Mouse (Mus musculus): ENCODE measurements around the gene Gm28048. TPM values are rescaled to one million over a fixed set of nuclear protein-coding genes. Genes with fewer than 3 reads are reported as not detected.

The Gm28048 gene
- polyA plus RNA-seq, 1 experiment from 2014 or later, result 3.2 TPM

DNA sequence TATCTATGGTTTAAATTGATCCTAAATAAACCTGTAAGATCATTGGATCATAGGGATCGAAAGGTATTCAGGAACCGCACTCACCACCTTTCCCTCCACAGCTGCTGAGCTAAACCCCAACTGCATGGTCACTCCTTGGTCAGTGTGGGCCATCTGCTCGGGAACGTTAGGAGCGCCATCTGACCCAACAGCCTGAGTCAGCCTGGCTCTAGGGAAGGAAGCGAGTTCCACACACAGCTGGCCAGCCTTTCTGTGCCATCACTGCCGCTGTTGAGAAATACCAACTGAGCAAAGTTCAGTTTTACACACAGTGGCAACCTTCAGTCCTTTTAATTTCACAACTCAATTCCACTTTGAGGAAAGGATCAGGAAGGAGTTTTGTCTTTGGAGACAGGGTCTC is 90.0 kb downstream of the Gm28048 start:
- no peak overlapping the region for H3K4me2 ChIP-seq (replicated peaks)
- no peak overlapping the region for H3K27ac ChIP-seq
- 92% methylated on average over 7 of the region's 7 CpGs for WGBS
- H3K27me3 ChIP-seq (ENCODE audit: control insufficient read depth, insufficient read depth, low read length), result no peaks in the 10 kb centered on the region
- H3K36me3 ChIP-seq (replicated peaks; ENCODE audit: control insufficient read depth, insufficient read depth), result no peaks in the 10 kb centered on the region
- DNase-seq (ENCODE audit: low spot score) (no peak), ATAC-seq (ENCODE audit: low FRiP score) (no peak)
- no peaks in the 10 kb centered on the region for H3K9me3 ChIP-seq (ENCODE audit: control insufficient read depth, low read length)
- no peak overlapping the region for H3K9ac ChIP-seq
- H3K4me3 ChIP-seq (replicated peaks; ENCODE audit: low read length), result no peak overlapping the region
- no peaks in the 10 kb centered on the region for H3K4me1 ChIP-seq (replicated peaks; ENCODE audit: control insufficient read depth, insufficient read depth, low read length)

- no peak for ATAC-seq (ENCODE audit: low FRiP score)
- H3K27me3 ChIP-seq (ENCODE audit: control insufficient read depth, insufficient read depth, low read length), result no peaks in the 10 kb centered on the region
- H3K4me2 ChIP-seq (replicated peaks), result no peak overlapping the region
- no peak overlapping the region for H3K27ac ChIP-seq
- no peaks in the 10 kb centered on the region for H3K9me3 ChIP-seq (ENCODE audit: control insufficient read depth, low read length)
- WGBS, result 80% methylated on average over 9 of the region's 9 CpGs
- H3K9ac ChIP-seq, result no peak overlapping the region
- H3K4me3 ChIP-seq (replicated peaks; ENCODE audit: low read length), result no peak overlapping the region
- H3K4me1 ChIP-seq (replicated peaks; ENCODE audit: control insufficient read depth, insufficient read depth, low read length), result no peaks in the 10 kb centered on the region
- no peak for DNase-seq (ENCODE audit: low spot score)
- H3K36me3 ChIP-seq (replicated peaks; ENCODE audit: control insufficient read depth, insufficient read depth), result no peaks in the 10 kb centered on the region
Measured at GRCm38 (mm10) chr11:22891242-22891641, 90.6 kb downstream of the Gm28048 start.

DNA sequence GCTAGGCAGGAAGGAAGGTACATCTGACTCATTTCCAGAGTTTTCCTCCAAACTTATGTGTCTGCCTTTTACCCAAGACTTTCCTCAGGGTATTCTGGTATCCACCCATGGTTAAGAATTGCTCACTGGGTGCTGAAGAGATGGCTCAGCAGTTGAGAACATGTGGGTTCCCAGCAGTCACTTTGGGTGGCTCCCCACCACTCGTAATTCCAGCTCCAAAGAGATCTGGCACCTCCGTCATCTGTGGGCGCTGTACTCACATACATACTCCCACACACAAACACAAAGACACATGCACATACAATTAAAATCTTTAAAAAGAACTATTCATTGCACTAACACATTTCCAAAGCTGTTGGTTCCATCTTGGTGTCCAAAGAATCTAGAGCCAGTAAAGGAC is 92.7 kb downstream of the Gm28048 start:
- no peak overlapping the region for H3K9ac ChIP-seq
- 96% methylated on average over 3 of the region's 3 CpGs for WGBS
- no peaks in the 10 kb centered on the region for H3K9me3 ChIP-seq (ENCODE audit: control insufficient read depth, low read length)
- ATAC-seq (ENCODE audit: low FRiP score) (no peak), DNase-seq (ENCODE audit: low spot score) (no peak)
- H3K4me1 ChIP-seq (replicated peaks; ENCODE audit: control insufficient read depth, insufficient read depth, low read length), result no peaks in the 10 kb centered on the region
- H3K4me3 ChIP-seq (replicated peaks; ENCODE audit: low read length), result no peak overlapping the region
- H3K4me2 ChIP-seq (replicated peaks), result no peak overlapping the region
- H3K36me3 ChIP-seq (replicated peaks; ENCODE audit: control insufficient read depth, insufficient read depth), result no peaks in the 10 kb centered on the region
- H3K27me3 ChIP-seq (ENCODE audit: control insufficient read depth, insufficient read depth, low read length), result no peaks in the 10 kb centered on the region
- H3K27ac ChIP-seq, result no peak overlapping the region

GRCm38 (mm10) chr11:22886991-22887390 is 94.9 kb downstream of the Gm28048 start:
- H3K4me1 ChIP-seq (replicated peaks; ENCODE audit: control insufficient read depth, insufficient read depth, low read length), result no peaks in the 10 kb centered on the region
- ATAC-seq (ENCODE audit: low FRiP score) (no peak), DNase-seq (ENCODE audit: low spot score) (no peak)
- no peaks in the 10 kb centered on the region for H3K27me3 ChIP-seq (ENCODE audit: control insufficient read depth, insufficient read depth, low read length)
- no peak overlapping the region for H3K4me3 ChIP-seq (replicated peaks; ENCODE audit: low read length)
- no peak overlapping the region for H3K27ac ChIP-seq
- no peak overlapping the region for H3K4me2 ChIP-seq (replicated peaks)
- H3K9ac ChIP-seq, result no peak overlapping the region
- H3K36me3 ChIP-seq (replicated peaks; ENCODE audit: control insufficient read depth, insufficient read depth), result no peaks in the 10 kb centered on the region
- no peaks in the 10 kb centered on the region for H3K9me3 ChIP-seq (ENCODE audit: control insufficient read depth, low read length)
- WGBS, result 85% methylated on average over 4 of the region's 4 CpGs

DNA sequence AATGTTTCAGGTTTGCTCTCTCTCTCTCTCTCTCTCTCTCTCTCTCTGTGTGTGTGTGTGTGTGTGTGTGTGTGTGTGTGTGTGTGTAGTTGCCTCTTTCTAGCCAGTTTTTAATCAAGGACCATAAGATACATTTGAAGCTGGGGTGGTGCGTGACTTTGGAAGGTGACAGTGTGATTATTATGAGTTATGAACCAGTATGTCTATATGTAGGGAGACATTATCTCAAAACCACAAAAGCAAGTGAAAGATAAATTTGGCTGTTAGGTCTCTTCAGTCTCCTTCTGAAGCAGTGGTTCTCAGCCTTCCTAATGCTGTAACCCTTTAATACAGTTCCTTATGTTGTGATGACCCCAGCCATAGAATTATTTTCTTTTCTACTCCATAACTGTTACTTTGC is 96.5 kb downstream of the Gm28048 start:
- ATAC-seq (ENCODE audit: low FRiP score) (no peak), DNase-seq (ENCODE audit: low spot score) (no peak)
- Histone ChIP-seq H3K9ac (no peak overlapping the region), H3K4me3 (replicated peaks; ENCODE audit: low read length) (no peak overlapping the region), H3K27ac (no peak overlapping the region), H3K4me1 (replicated peaks; ENCODE audit: control insufficient read depth, insufficient read depth, low read length) (no peaks in the 10 kb centered on the region), H3K4me2 (replicated peaks) (no peak overlapping the region), H3K9me3 (ENCODE audit: control insufficient read depth, low read length) (no peaks in the 10 kb centered on the region), H3K27me3 (ENCODE audit: control insufficient read depth, insufficient read depth, low read length) (no peaks in the 10 kb centered on the region), H3K36me3 (replicated peaks; ENCODE audit: control insufficient read depth, insufficient read depth) (no peaks in the 10 kb centered on the region)
- WGBS, result 97% methylated on average over 1 of the region's 1 CpGs

DNA sequence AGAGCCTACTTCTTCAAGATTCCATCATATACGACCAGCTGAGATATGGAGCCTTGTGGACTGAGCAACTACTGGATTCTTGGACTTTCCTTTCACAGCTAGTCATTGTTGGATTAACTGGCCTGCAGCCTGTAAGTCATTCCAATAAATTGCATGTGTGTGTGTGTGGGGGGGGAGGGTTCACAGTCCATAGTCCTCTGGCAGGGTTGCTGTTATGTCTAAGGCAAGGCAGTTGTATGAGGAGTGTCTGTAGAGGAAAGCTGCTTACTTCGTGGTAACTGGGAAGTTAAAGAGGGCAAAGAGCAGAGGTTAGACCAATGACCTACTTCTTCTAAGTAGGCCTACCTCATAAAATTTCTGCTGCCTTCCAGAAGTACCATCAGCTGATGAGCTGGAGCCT is 98.2 kb downstream of the Gm28048 start:
- Histone ChIP-seq H3K9ac (no peak overlapping the region), H3K36me3 (replicated peaks; ENCODE audit: control insufficient read depth, insufficient read depth) (no peaks in the 10 kb centered on the region), H3K9me3 (ENCODE audit: control insufficient read depth, low read length) (no peaks in the 10 kb centered on the region), H3K27ac (no peak overlapping the region), H3K27me3 (ENCODE audit: control insufficient read depth, insufficient read depth, low read length) (no peaks in the 10 kb centered on the region), H3K4me1 (replicated peaks; ENCODE audit: control insufficient read depth, insufficient read depth, low read length) (no peaks in the 10 kb centered on the region), H3K4me2 (replicated peaks) (no peak overlapping the region), H3K4me3 (replicated peaks; ENCODE audit: low read length) (no peak overlapping the region)
- 88% methylated on average over 2 of the region's 2 CpGs for whole genome bisulfite sequencing
- ATAC-seq (ENCODE audit: low FRiP score) (no peak), DNase-seq (ENCODE audit: low spot score) (no peak)

- Histone ChIP-seq H3K4me3 (replicated peaks; ENCODE audit: low read length) (no peak overlapping the region), H3K27ac (no peak overlapping the region), H3K4me1 (replicated peaks; ENCODE audit: control insufficient read depth, insufficient read depth, low read length) (no peaks in the 10 kb centered on the region), H3K9ac (no peak overlapping the region), H3K9me3 (ENCODE audit: control insufficient read depth, low read length) (no peaks in the 10 kb centered on the region), H3K27me3 (ENCODE audit: control insufficient read depth, insufficient read depth, low read length) (no peaks in the 10 kb centered on the region), H3K4me2 (replicated peaks) (no peak overlapping the region), H3K36me3 (replicated peaks; ENCODE audit: control insufficient read depth, insufficient read depth) (no peaks in the 10 kb centered on the region)
- ATAC-seq (ENCODE audit: low FRiP score) (no peak), DNase-seq (ENCODE audit: low spot score) (no peak)
Measured at GRCm38 (mm10) chr11:22882926-22883325, 99.0 kb downstream of the Gm28048 start.

DNA sequence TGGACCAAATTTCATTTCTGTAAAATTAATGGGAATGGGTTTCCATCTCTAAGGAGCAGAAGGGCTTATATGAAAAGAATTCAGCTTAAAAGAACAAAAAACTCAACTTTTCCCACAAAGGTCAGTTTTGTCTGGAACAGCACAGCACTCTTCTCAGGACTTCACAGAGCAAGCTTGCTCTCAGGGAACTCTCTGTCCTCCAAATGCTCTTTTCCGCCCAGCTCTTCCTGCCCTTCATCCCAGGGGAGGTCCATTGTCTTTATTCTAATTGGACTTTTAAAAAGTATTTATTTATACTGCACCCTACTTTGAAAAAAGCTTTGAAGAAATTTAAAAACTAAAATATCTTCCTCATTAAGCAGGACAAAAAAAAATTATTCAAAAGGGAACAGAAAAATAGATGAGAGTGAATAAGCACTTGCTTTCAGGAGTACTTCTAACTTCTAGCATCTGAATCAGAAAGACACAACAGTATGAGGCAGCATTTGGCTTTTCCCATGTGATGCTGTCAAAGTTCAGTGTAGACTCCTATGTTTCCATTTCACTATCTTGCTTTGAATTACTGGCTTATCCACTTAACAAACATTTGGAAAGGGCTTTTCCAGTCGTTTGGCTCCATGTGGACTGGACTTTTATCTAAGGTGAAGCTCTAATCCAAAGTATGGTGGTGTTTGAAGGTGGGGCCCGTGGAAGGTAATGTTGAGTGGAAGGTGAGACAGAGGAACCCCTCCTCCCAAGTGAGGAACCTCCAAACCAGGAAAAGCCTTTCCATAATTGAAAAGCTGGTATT is 101.3 kb downstream of the Gm28048 start:
- Histone ChIP-seq H3K9me3 (ENCODE audit: control insufficient read depth, low read length) (no peaks in the 10 kb centered on the region), H3K36me3 (replicated peaks; ENCODE audit: control insufficient read depth, insufficient read depth) (no peaks in the 10 kb centered on the region), H3K9ac (no peak overlapping the region), H3K4me2 (replicated peaks) (no peak overlapping the region), H3K27ac (no peak overlapping the region), H3K27me3 (ENCODE audit: control insufficient read depth, insufficient read depth, low read length) (no peaks in the 10 kb centered on the region), H3K4me1 (replicated peaks; ENCODE audit: control insufficient read depth, insufficient read depth, low read length) (0 out of 2 replicates have a peak, but pooled peaks cover under 1% of the 10 kb centered on the region), H3K4me3 (replicated peaks; ENCODE audit: low read length) (no peak overlapping the region)
- no peak for ATAC-seq (ENCODE audit: low FRiP score)
- WGBS, result 76% methylated on average over 3 of the region's 3 CpGs
- no peak for DNase-seq (ENCODE audit: low spot score)

DNA sequence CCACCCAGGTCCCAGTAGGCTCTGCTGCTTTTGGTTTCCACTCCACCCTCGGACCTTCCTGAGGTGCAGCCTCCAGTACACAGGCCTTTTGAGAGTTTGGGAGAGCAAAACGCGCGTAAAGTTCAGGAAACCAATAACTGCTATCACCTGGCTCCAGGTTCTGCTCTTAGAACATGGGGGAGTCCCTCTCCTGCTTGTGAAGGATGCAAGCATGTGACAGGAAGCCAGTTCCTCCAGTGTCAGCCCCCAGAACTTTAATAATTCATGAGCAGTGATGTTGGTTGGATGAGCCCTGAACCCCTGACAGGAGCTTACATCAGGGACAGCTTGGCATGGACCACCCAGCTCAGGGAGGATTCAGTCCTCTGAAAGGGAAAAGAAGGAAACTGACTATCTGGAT is 102.2 kb downstream of the Gm28048 start:
- WGBS, result 90% methylated on average over 4 of the region's 4 CpGs
- ATAC-seq (ENCODE audit: low FRiP score) (no peak), DNase-seq (ENCODE audit: low spot score) (no peak)
- Histone ChIP-seq H3K27ac (no peak overlapping the region), H3K4me2 (replicated peaks) (no peak overlapping the region), H3K9ac (no peak overlapping the region), H3K27me3 (ENCODE audit: control insufficient read depth, insufficient read depth, low read length) (no peaks in the 10 kb centered on the region), H3K4me3 (replicated peaks; ENCODE audit: low read length) (no peak overlapping the region), H3K36me3 (replicated peaks; ENCODE audit: control insufficient read depth, insufficient read depth) (no peaks in the 10 kb centered on the region), H3K9me3 (ENCODE audit: control insufficient read depth, low read length) (no peaks in the 10 kb centered on the region), H3K4me1 (replicated peaks; ENCODE audit: control insufficient read depth, insufficient read depth, low read length) (peaks cover 10% of the 10 kb centered on the region; the same call in 1 of the 2 replicates)
